Mouse (Mus musculus) heart, adult 2 months (tissue): ENCODE data around the gene Eno2. TPM values are rescaled to one million over a fixed set of nuclear protein-coding genes. Genes with fewer than 3 reads are reported as not detected.
A peak's percentile ranks its signal among the peaks of the same experiment; 100 is the strongest.

Experiments
- DNase-seq, 2 experiments: peaks; one replicate each; pipeline ENCODE4 v3.0.0; 2021
- H3K27ac ChIP-seq: fragments of 200-600 bp; 2 replicates; pipeline ENCODE4 v1.8.1; 2022
- H3K27me3 ChIP-seq: fragments of 200-500 bp; 2 replicates; pipeline ENCODE4 v1.6.1; 2012; ENCODE audit warnings: mild to moderate bottlenecking, low read length, inconsistent platforms, mixed read lengths; ENCODE audit not compliant: control insufficient read depth, insufficient read depth
- H3K36me3 ChIP-seq: fragments of 200-500 bp; 2 replicates; pipeline ENCODE4 v1.6.1; 2012; ENCODE audit warnings: low read length, inconsistent platforms; ENCODE audit not compliant: control insufficient read depth, insufficient read depth
- H3K4me1 ChIP-seq: fragments of 200-500 bp; 2 replicates; pipeline ENCODE4 v1.6.1; 2011; ENCODE audit warnings: low read length; ENCODE audit not compliant: control insufficient read depth, insufficient read depth
- H3K4me3 ChIP-seq: fragments of 200-600 bp; 2 replicates; pipeline ENCODE4 v1.8.1; 2022
- H3K79me2 ChIP-seq: fragments of 200-500 bp; replicated peaks from 2 replicates; pipeline ENCODE4 v1.6.1; 2012; ENCODE audit warnings: mild to moderate bottlenecking, inconsistent platforms, low read length, moderate library complexity, mixed read lengths; ENCODE audit not compliant: control insufficient read depth, insufficient read depth
- H3K9ac ChIP-seq: fragments of 200-500 bp; 2 replicates; pipeline ENCODE4 v1.6.1; 2012; ENCODE audit warnings: low read depth, mild to moderate bottlenecking, control low read depth, inconsistent platforms, low read length, mixed read lengths
- CTCF ChIP-seq: fragments of 200-600 bp; IDR thresholded peaks from 2 replicates; pipeline ENCODE4 v1.8.1; 2022; ENCODE audit warnings: antibody characterized with exemption, mild to moderate bottlenecking, moderate library complexity
- EP300 ChIP-seq: fragments of 200-500 bp; IDR thresholded peaks from 2 replicates; pipeline ENCODE4 v1.6.1; 2011; ENCODE audit warnings: low read depth, low read length, control low read depth; ENCODE audit not compliant: insufficient read depth
- POLR2A ChIP-seq: fragments of 200-500 bp; IDR thresholded peaks from 2 replicates; pipeline ENCODE4 v1.6.1; 2011; ENCODE audit warnings: mild to moderate bottlenecking, low read depth, low read length, control low read depth; ENCODE audit not compliant: insufficient read depth
- WGBS: fragments of 180-500 bp; shearing (Covaris S2); methylation state at CpG from one replicate; pipeline ENCODE4 v1.1.7; 2018; 5-methylcytosine and 5-hydroxymethylcytosine counted together
- intact Hi-C: fragments of 180-260 bp; cut with DNase I; formaldehyde crosslinking; loops from one replicate; pipeline ENCODE4 v1.15.1; 2025
- polyA plus RNA-seq: library from polyadenylated mRNA; depleted of rRNA; stranded (reverse); fragments of >200 nt; gene quantifications from 2 replicates; pipeline ENCODE4 v1.2.3, GENCODE M21; 2012
- total RNA-seq, 2 experiments: library from RNA; stranded (reverse); gene quantifications; 2 replicates each; pipeline ENCODE4 v1.2.3; 2021

Gene Eno2
- total and polyA plus RNA-seq, 3 experiments, result 2.4 to 2.7 (median 2.4) TPM

GRCm38 (mm10) chr6:124732476-124733370, 36.8 kb downstream of the Eno2 start:
- intact Hi-C loops, result no loop called here
- TF ChIP-seq CTCF (no peak), EP300 (no peak), POLR2A (no peak; the same call in 1 of the 2 replicates)
- H3K4me3 ChIP-seq, result no peak overlapping the region
- no peaks in the 10 kb centered on the region for H3K36me3 ChIP-seq
- no peaks in the 10 kb centered on the region for H3K79me2 ChIP-seq
- no peaks in the 10 kb centered on the region for H3K4me1 ChIP-seq
- no peaks in the 10 kb centered on the region for H3K27me3 ChIP-seq
- WGBS, result 56% methylated on average over 19 of the region's 19 CpGs
- no peak overlapping the region; the same call in 1 of the 2 replicates for H3K9ac ChIP-seq
- no peak overlapping the region; the same call in 1 of the 2 replicates for H3K27ac ChIP-seq
- DNase-seq, result peak; percentile 64 to 83

- intact Hi-C loops, result no loop called here
- H3K36me3 ChIP-seq, result no peaks in the 10 kb centered on the region
- H3K79me2 ChIP-seq, result no peaks in the 10 kb centered on the region
- H3K4me1 ChIP-seq, result no peaks in the 10 kb centered on the region
- no peak overlapping the region for H3K9ac ChIP-seq
- no peak overlapping the region for H3K4me3 ChIP-seq
- no peak for DNase-seq
- no peak overlapping the region for H3K27ac ChIP-seq
- no peaks in the 10 kb centered on the region for H3K27me3 ChIP-seq
- TF ChIP-seq CTCF (no peak), POLR2A (no peak), EP300 (no peak)
- WGBS, result 88% methylated on average over 7 of the region's 7 CpGs
Observed at GRCm38 (mm10) chr6:124731038-124731437, 38.4 kb downstream of the Eno2 start.

- no peak overlapping the region for H3K27ac ChIP-seq
- 46% methylated on average over 8 of the region's 8 CpGs for WGBS
- DNase-seq, result peak in 1 of 2 experiments; percentile 48
Observed at GRCm38 (mm10) chr6:124729850-124730705, 39.4 kb downstream of the Eno2 start.

GRCm38 (mm10) chr6:124728621-124729020, 40.9 kb downstream of the Eno2 start:
- 83% methylated on average over 10 of the region's 10 CpGs for WGBS
- Histone ChIP-seq H3K27ac (no peak overlapping the region), H3K9ac (no peak overlapping the region), H3K4me1 (no peaks in the 10 kb centered on the region), H3K27me3 (no peaks in the 10 kb centered on the region), H3K4me3 (no peak overlapping the region), H3K79me2 (no peaks in the 10 kb centered on the region), H3K36me3 (no peaks in the 10 kb centered on the region)
- DNase-seq, result no peak
- no peak for TF ChIP-seq POLR2A
- no peak for TF ChIP-seq CTCF
- TF ChIP-seq EP300, result no peak
- intact Hi-C loops, result no loop called here

More at GRCm38 (mm10) chr6:124729850-124730705, 39.4 kb downstream of the Eno2 start:
- H3K9ac ChIP-seq, result no peak overlapping the region
- H3K4me3 ChIP-seq, result no peak overlapping the region
- intact Hi-C loops, result no loop called here
- no peaks in the 10 kb centered on the region for H3K36me3 ChIP-seq
- no peak for TF ChIP-seq POLR2A
- no peak for TF ChIP-seq EP300
- no peak for TF ChIP-seq CTCF
- H3K79me2 ChIP-seq, result no peaks in the 10 kb centered on the region
- no peaks in the 10 kb centered on the region for H3K4me1 ChIP-seq
- H3K27me3 ChIP-seq, result no peaks in the 10 kb centered on the region

GRCm38 (mm10) chr6:124724472-124724871, 45.0 kb downstream of the Eno2 start:
- Histone ChIP-seq H3K9ac (no peak overlapping the region), H3K27me3 (no peaks in the 10 kb centered on the region), H3K36me3 (no peaks in the 10 kb centered on the region), H3K27ac (no peak overlapping the region), H3K4me3 (no peak overlapping the region), H3K79me2 (no peaks in the 10 kb centered on the region), H3K4me1 (no peaks in the 10 kb centered on the region; the same call in 1 of the 2 replicates)
- TF ChIP-seq CTCF (no peak), EP300 (no peak), POLR2A (no peak)
- intact Hi-C loops, result no loop called here
- no peak for DNase-seq
- WGBS, result 81% methylated on average over 10 of the region's 10 CpGs

- WGBS, result 46% methylated on average over 8 of the region's 8 CpGs
- Histone ChIP-seq H3K79me2 (no peaks in the 10 kb centered on the region), H3K27ac (no peak overlapping the region), H3K9ac (no peak overlapping the region), H3K4me3 (no peak overlapping the region), H3K27me3 (no peaks in the 10 kb centered on the region), H3K36me3 (no peaks in the 10 kb centered on the region), H3K4me1 (no peaks in the 10 kb centered on the region; the same call in 1 of the 2 replicates)
- no peak for TF ChIP-seq POLR2A
- DNase-seq, result no peak
- intact Hi-C loops, result no loop called here
Observed at GRCm38 (mm10) chr6:124723541-124723940, 45.9 kb downstream of the Eno2 start.
